In genomic region chr1:57576066-57576753, GRCm38 (mm10) we compare ENCODE assay signal across 15 mouse cellular contexts.
"Had no signal": no experiment of that assay in that cellular context is flagged by ENCODE, and none has a peak within 500 bp of the region (broad histone marks: within the 10 kb centered on the region; RNA-seq: fewer than 3 reads in every experiment).

No protein-coding gene starts in this region.

- DNase-seq: kidney, adult 18-20 months; kidney, postnatal 14 days; liver; lung, postnatal 14 days; spleen, adult 18-20 months; thymus, postnatal 4 days had no signal

- H3K4me3 ChIP-seq: intestine, embryonic 15.5 days; kidney, embryonic 15.5 days; limb, embryonic 12.5 days; lung, embryonic 15.5 days; megakaryocyte, embryonic 14.5 days; midbrain, embryonic 15.5 days; stomach, embryonic 15.5 days had no signal

- H3K9ac ChIP-seq: intestine, embryonic 15.5 days; kidney, embryonic 15.5 days; limb, embryonic 12.5 days; liver, embryonic 14.5 days; lung, embryonic 15.5 days; midbrain, embryonic 15.5 days; stomach, embryonic 15.5 days had no signal

- H3K27ac ChIP-seq: intestine, embryonic 15.5 days; kidney, embryonic 15.5 days; limb, embryonic 12.5 days; liver, embryonic 14.5 days; lung, embryonic 15.5 days; midbrain, embryonic 15.5 days; stomach, embryonic 15.5 days had no signal

- H3K27me3 ChIP-seq: intestine, embryonic 15.5 days; kidney, embryonic 15.5 days; limb, embryonic 12.5 days; lung, embryonic 15.5 days; megakaryocyte, embryonic 14.5 days; midbrain, embryonic 15.5 days; stomach, embryonic 15.5 days had no signal

- ATAC-seq: intestine, embryonic 15.5 days; midbrain, embryonic 15.5 days had no signal

- H3K36me3 ChIP-seq: intestine, embryonic 15.5 days; kidney, embryonic 15.5 days; limb, embryonic 12.5 days; lung, embryonic 15.5 days; midbrain, embryonic 15.5 days; stomach, embryonic 15.5 days had no signal

- H3K9me3 ChIP-seq: intestine, embryonic 15.5 days; kidney, embryonic 15.5 days; limb, embryonic 12.5 days; lung, embryonic 15.5 days; midbrain, embryonic 15.5 days; stomach, embryonic 15.5 days had no signal

- H3K4me2 ChIP-seq: intestine, embryonic 15.5 days; kidney, embryonic 15.5 days; limb, embryonic 12.5 days; lung, embryonic 15.5 days; midbrain, embryonic 11.5 days; midbrain, embryonic 15.5 days; stomach, embryonic 15.5 days had no signal

- H3K4me1 ChIP-seq: intestine, embryonic 15.5 days; kidney, embryonic 15.5 days; lung, embryonic 15.5 days; megakaryocyte, embryonic 14.5 days; midbrain, embryonic 15.5 days; stomach, embryonic 15.5 days had no signal
